Mouse (Mus musculus) c-Kit-positive CD71-positive TER-119-positive erythroid progenitor cells, embryonic 14.5 days (primary cell): Measurements from ENCODE around the gene Baz2a.
"Not testable (repeated sequence)": the region's sequence is repeated elsewhere in the genome, so short reads cannot be mapped to it uniquely, and the experiment has no call there.

Experiments
- DNase-seq: peaks from one replicate; pipeline ENCODE4 v3.0.0-alpha.2; 2013; ENCODE audit warnings: low spot score

The Baz2a gene

GRCm38 (mm10) chr10:128123833-128124232 is 32.5 kb downstream of the Baz2a start:
- no peak for DNase-seq

GRCm38 (mm10) chr10:128124831-128125230 is 33.5 kb downstream of the Baz2a start:
- no peak for DNase-seq

GRCm38 (mm10) chr10:128125951-128126350 is 34.6 kb downstream of the Baz2a start:
- DNase-seq: no peak

DNA sequence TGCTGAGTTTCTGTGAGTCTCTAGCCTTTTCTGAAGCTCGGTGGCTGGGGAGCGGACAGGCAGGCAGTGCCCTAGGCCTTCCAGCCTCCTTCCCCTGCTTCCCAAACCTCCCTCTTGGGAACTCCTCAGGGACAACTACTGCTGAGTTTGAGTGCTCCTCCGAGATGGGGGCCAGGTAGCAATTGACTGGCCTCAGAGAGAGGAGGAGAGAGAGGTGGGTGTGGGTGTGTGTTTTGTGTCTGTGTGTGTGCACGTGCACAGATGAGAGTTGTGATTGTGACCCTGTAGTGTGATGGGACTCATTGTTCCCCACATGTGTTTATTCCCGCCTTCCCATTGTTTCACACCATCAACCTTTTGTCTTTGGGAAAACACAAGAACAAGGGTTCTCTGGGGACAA is 36.1 kb downstream of the Baz2a start:
- DNase-seq: no peak

GRCm38 (mm10) chr10:128128143-128128542 is 36.8 kb downstream of the Baz2a start:
- no peak for DNase-seq

DNA sequence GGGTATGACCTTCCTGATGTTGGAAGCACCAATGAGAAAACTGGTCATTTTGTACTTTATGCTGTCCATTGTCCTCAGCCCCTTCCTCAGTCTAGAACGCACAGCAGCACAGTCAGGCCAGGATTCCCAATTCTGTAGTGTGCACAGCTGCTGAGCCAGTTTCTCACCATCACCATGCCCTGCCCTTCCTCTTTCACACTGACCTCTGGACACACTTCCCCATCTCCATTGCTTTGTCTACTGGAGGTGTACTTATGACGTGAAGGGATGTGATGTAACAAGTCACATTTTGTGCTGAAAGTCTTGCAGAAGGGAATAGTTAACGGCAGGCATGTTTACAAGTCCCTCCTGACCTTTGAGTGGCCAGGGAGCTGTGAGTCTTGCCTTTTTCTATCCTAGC is 39.9 kb downstream of the Baz2a start:
- no peak for DNase-seq

DNA sequence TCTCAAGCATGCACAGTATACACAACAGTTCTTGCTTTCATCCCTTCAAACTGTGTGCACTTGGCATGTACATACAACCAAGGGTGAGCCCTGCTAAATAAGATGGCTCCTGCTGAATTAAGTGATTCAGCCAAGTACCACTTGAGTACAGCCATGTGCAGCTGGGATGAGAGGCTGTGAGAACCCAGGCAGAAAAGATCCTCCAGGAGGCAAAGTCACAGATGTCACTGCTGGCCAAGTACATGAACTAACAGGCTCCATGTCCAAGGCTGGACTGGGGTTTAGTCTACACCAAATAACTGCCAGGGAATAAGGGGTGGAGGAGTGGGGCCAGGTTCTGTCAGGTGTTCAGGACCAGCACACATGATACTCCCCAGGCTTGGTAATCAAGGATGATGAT is 40.4 kb downstream of the Baz2a start:
- no peak for DNase-seq

DNA sequence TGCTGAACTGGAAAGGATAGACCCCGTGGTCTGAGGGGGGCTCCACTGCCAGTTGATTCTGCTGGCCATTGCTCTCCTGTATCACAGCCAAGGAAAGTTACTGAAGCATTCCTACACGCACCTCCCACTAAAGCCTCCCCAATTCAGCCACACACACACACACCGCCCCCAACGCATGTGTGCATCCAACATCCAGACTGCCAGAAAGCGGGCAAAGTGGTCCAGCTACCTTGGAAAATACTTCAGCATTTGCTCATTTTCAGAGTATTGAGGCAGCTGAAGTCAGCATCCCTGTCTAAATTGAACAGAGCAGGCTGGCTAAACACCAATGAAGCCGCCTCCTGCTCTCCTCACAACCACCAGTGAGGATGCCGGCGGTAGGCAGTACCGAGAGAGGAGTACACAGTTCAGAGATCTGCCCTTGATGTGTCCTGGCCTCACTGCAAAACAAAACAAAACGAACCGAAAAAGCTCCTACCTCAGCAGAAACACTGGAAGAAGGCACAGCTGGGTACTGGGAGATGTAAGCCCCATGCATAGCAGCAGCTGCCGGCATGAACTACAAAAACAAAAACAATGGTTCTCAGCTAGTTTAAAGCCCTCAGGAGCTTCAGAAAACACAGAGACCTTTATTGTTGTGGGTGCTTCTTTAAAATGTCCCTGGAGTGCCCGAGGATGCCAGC is 42.4 kb downstream of the Baz2a start:
- no peak for DNase-seq

- DNase-seq: no peak
These were observed 44.0 kb downstream of the Baz2a start for GRCm38 (mm10) chr10:128135374-128135773.

DNA sequence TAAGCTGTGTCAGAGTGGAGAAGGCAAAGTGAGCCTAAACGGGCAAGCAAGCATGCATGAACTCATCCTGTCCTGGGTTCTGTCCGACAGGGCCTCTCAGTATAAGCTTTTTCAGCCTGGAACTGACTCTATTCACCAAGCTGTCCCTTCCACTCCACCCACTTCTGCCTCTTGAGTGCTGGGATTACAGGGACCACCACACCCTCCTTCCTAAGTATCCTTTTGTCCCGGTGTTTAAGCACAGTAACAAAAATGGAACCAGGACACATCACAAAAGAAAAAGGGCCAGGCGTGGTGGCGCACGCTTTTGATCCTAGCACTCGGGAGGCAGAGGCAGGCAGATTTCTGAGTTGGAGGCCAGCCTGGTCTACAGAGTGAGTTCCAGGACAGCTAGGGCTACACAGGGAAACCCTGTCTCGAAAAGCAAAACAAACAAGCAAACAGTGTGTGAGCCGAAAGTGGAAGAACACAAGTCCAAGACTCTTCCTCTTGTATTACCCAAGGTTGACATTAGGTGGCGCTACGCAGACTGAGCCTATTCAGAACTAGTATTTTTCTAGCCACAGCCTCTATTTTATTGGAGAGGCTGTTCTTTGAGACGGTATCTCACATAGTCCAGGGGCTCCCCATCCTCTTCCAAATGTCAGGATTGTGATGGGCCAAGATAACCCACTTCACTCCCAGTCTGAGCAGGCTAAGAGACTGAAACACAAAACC is 49.0 kb downstream of the Baz2a start:
- peak; percentile 76 for DNase-seq

DNA sequence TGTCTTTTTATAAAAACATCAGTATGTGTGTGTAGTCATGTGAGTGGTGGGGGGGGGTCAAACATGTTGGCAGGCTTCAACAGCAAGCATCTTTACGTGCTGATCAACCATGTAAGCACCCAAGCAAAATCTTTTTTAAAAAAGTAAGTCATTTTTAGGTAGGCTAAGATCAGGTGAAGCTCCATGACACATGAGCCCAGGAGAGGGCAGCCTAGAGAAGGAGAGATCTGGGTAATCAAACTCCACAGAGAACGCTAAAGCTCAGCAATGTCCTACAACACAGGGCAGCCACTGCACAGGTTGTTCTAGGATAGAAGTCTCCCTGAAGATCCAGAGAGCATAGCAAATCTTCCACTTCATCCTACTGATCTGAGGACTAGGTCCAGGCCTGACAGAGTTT is 50.8 kb downstream of the Baz2a start:
- no peak for DNase-seq

GRCm38 (mm10) chr10:128143659-128144058 is 52.3 kb downstream of the Baz2a start:
- no peak for DNase-seq

DNA sequence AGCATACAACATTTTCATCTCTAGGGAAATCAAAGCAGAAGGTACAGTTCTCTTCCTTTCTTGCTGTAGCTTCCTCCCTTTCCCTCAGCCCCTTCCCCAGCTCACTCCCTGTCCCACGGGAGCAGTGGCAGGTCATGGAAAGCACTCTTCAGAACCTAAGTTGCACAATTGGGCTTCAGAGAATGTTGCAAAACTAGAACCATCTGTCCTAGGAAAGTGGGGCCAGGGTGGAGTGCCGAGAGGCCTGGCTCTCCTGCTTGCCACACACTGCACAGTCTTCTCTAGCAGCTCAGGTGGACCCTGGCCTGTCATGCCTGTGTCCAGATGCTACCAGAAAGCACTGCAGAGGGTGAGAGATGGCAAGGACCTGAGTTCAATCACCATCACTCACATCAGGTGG is 53.6 kb downstream of the Baz2a start:
- DNase-seq: no peak

DNA sequence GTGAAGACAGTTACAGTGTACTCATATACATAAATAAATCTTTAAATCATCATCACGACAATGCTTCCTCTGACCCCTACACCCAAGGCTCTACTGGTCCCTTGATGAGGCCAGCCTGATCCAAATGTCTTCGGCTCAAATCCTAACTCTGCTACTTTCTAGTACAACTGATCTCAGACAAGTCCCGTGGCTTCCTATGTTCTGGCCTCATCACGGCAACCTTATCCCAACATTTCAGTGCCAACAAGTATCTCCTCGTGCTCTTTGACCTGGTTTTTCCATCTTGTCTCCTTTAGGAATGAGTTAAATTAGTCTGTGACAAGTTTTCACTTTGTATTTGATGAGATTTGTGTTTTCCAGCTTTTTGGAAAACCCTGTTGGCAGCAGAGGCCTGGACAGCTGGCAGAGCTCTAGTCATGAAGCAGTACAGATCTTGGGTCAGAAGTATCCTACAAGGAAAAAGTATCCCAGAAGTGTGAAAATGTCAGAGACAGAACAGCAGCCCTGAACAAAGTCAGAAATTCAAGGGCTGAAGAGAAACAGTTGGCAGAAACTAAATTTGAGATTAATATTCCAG is 57.5 kb downstream of the Baz2a start:
- no peak for DNase-seq

GRCm38 (mm10) chr10:128149592-128149991 is 58.2 kb downstream of the Baz2a start:
- peak; percentile 73 for DNase-seq

DNA sequence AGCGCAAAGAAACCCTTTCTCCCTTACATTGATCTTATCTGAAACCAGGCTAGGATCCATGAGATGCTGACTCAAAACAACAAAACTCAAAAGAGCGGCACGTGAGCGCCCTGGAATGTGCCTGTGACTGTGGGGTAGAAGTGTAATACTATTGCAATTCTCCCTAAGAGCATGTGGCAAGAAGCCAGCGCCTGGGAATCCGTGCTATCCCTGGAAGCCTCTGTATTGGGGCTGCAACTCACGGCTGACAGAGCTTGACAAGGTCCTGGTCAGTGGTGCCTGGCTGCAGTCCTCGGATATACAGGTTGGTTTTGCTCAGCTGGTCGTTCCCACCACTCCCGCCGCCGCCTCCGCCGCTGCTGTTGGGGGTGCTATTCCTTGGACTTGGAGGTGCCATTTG is 59.6 kb downstream of the Baz2a start:
- no peak for DNase-seq

- DNase-seq: no peak
These were observed 62.6 kb downstream of the Baz2a start for GRCm38 (mm10) chr10:128153978-128154377.

DNA sequence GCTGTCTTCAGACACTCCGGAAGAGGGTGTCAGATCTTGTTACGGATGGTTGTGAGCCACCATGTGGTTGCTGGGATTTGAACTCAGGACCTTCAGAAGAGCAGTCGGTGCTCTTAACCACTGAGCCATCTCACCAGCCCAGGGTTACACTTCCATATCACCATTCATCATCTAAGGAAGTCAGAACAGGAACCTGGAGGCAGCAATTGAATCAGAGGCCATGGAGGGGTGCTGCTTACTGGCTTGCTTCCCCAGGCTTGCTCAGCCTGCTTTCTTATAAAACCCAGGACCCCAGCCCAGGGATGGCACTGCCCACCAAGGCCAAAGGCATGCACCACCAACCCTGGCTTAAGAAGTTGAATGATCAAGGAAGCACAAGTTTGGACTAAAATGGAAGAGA is 74.3 kb downstream of the Baz2a start:
- DNase-seq: not testable (repeated sequence)

DNA sequence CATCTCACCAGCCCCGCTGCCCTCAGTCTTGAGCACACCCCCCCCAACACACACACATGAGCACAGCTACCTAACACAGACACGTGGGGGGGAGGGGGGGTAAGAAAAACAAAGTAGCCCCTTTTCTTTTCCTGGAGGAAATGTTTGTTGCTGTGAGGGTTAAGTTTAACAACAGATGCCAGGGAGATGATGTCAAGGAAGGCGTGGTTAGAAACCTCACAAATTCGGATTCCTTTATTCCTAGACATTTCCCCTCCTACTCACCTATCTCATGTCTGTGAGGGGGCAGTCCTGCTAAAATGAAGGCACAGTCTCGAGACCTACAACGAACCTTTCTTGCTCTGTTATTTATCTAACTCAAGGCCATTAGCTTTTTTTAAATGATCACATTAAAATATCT is 75.7 kb downstream of the Baz2a start:
- DNase-seq: no peak

GRCm38 (mm10) chr10:128171348-128171747 is 80.0 kb downstream of the Baz2a start:
- DNase-seq: not testable (repeated sequence)

- no peak for DNase-seq
These were observed 83.9 kb downstream of the Baz2a start for GRCm38 (mm10) chr10:128175302-128175701.

DNA sequence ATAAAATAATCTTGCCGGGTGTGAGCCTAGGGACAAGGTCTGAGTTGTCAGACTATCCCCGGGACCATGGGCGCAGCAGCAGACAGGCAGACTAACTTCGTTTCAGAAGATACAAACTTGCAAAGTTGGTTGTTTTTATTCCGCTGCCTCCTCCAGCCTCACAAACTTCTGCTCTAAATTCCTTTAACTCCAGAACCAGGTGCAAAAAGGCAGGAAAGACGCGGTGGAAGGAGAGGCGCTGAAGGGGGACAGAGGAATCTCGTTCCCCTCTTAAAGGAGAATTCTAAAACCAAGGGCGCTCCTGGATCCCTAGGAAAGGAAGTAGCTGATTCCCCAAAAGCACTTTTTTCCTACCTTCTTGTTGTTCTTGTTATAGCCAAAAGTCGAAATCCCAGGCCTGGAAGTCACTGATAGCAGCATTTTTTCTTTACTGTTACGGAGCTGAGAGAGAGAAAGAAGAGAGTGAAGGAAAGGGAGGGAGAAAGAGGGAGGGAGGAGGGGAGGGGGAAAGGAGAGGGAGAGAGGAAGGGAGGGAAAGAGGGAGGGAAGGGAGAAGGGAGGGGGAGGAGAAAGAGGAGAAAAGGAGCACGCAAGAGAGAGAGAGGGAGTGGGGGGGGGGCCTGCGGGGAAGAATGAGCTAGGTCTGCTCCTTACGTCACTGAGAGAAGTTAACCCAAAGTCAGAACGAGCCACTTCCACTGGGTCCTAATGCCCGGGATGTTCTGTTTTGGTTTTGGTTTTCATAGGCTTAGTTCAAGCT is 84.8 kb downstream of the Baz2a start:
- peak; percentile 63 for DNase-seq

GRCm38 (mm10) chr10:128177316-128177715 is 85.9 kb downstream of the Baz2a start:
- DNase-seq: no peak
